Mouse (Mus musculus) spleen, adult 2 months (tissue): Measurements from ENCODE around the gene Cpt1c.

Experiments used
- CTCF ChIP-seq: fragments of 200-500 bp; IDR thresholded peaks from 2 replicates; pipeline ENCODE4 v1.5.1; 2011; ENCODE audit warnings: mild to moderate bottlenecking, inconsistent platforms; ENCODE audit not compliant: insufficient read depth, insufficient read length, insufficient replicate concordance; ENCODE audit errors: extremely low read depth
- POLR2A ChIP-seq: fragments of 200-500 bp; IDR thresholded peaks from 2 replicates; pipeline ENCODE4 v1.6.1; 2011; ENCODE audit warnings: low read depth, low read length, inconsistent platforms

GRCm38 (mm10) chr7:44958208-44958607, 16.4 kb downstream of the Cpt1c start:
- TF ChIP-seq CTCF (peak; percentile 34; the same call in 1 of the 2 replicates), POLR2A (no peak)
